Mouse (Mus musculus): ENCODE data around the gene Vmn2r21. TPM values are rescaled to one million over a fixed set of nuclear protein-coding genes. Genes with fewer than 3 reads are reported as not detected.
"Not testable (repeated sequence)": the region's sequence is repeated elsewhere in the genome, so short reads cannot be mapped to it uniquely, and the experiment has no call there.

Gene Vmn2r21
- not detected in 2 replicates for polyA plus RNA-seq (2012)

- TF ChIP-seq GATA1 (IDR thresholded peaks at IDR 0.05; ENCODE audit: low read length): not testable (repeated sequence)
Measured at GRCm38 (mm10) chr6:123533306-123533705, at the start of gene Vmn2r21. TSS of gene Vmn2r21 (minus strand) at chr6:123533406.

Other genes with a start within 250 kb of the Vmn2r21 start
- 0.05 and 0.09 TPM in 2 replicates for gene Clec4e, start 243.5 kb downstream of the Vmn2r21 start, polyA plus RNA-seq (2012)
- gene Vmn2r19, start 225.1 kb downstream of the Vmn2r21 start, polyA plus RNA-seq (2012): not detected in 2 replicates
- gene Vmn2r20, start 115.3 kb downstream of the Vmn2r21 start, polyA plus RNA-seq (2012): not detected in 2 replicates
- not detected in 2 replicates for gene Vmn2r22, start 117.3 kb upstream of the Vmn2r21 start, polyA plus RNA-seq (2012)
- gene Vmn2r23, start 169.3 kb upstream of the Vmn2r21 start, polyA plus RNA-seq (2012): not detected in 2 replicates
- gene Vmn2r24, start 245.5 kb upstream of the Vmn2r21 start, polyA plus RNA-seq (2012): not detected in 2 replicates